Mouse (Mus musculus) adrenal gland, postnatal 36 days (tissue): ENCODE results near the gene Map2. TPM values are rescaled to one million over a fixed set of nuclear protein-coding genes. Genes with fewer than 3 reads are reported as not detected.

Experiments used
- DNase-seq, 2 experiments: peaks; one replicate each; pipeline ENCODE4 v3.0.0; 2021; ENCODE audit warnings: mixed read lengths in 1 of 2
- long read RNA-seq, 2 experiments: library from polyadenylated mRNA; stranded (forward); transcript quantifications; one replicate each; pipeline ENCODE4 v2.0.0; 2021; ENCODE audit warnings: borderline sequencing depth in 2 of 2
- total RNA-seq, 2 experiments: library from RNA; stranded (reverse); gene quantifications; 2 replicates each; pipeline ENCODE4 v1.2.3; 2021

The Map2 gene
- 10 to 100 TPM; 17.7 to 34.1 TPM for total RNA-seq
- long read RNA-seq, experiment 1, partial matches to known transcripts: 1 of 1 reads
- long read RNA-seq, experiment 1, other reads (novel, unspliced or antisense): 0 of 1 reads
- long read RNA-seq, experiment 2: 0 reads

DNA sequence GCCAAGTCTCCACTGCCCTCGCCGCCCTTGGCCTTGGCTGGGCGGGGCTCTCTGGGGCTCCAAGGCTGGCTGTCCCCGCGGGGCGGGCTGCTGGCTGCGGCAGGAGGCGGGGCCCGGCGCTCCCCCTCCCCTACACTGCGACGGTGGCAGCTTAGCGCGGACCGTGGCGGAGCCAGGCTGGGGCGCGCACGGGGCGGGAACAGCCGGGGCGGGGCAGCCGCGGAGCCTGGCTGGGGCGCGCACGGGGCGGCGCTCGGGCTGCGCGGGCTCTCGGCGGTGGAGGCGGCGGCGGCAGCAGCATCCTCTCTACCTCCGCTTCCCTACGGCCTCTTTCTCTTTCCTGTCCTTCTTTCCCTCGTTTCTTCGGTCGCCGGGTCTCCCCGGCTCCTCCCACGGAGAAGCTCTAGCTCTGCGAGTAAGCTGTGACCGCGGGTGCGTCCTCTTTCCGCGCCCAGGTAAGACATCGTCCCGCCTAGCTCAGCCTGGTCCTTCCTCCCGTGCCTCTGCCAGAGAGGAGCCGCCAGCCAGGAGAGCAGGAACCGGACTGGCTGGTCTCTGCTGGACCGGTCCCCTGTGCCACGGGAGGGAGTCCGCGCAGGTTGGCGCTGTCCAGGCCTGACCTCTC lies at the start of gene Map2:
Gene Map2 (plus strand): TSS at position 233 of the 625 bp plus-strand sequence.
- DNase-seq: peak; percentile 94 to 96

GRCm38 (mm10) chr1:66133014-66133413 lies 42.1 kb upstream of the Map2 start:
- peak in 1 of 2 experiments; percentile 13 for DNase-seq

DNA sequence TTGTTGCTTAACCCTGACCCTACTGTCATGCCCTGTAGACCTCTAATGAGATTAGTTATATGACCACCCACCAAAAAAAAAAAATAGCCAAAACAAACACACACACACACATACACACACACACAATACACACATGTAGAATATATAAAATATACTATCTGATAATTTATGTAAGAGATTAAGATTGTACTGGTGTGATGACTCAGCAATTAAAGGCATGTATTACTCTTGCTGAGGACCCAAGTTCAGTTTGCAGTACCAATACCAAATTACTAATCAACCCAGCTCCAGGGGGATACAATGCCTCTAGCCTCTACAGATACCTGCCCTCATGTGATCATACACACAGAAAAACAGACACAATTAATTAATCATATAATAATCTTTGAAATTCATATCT lies 39.7 kb upstream of the Map2 start:
- DNase-seq: no peak

DNA sequence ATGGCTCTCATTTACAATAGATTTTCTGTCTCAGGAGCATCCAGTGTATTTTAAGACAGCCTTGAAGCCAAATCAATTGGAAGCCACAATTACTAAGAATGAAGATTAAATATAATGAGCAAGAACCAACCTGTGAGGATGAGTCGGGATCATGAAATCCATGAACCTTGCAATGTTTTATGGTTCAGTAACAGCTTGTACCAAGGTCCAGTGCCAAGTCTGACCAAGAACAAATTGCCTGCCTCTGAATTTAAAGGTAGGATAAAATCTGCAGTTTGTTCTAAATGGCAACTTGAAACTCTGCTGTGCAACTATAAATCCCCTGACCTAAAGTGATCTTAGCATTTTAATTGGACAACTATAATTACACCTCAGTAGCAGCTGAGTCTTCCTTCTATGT lies 34.4 kb upstream of the Map2 start:
- no peak for DNase-seq

GRCm38 (mm10) chr1:66145180-66145579 lies 29.9 kb upstream of the Map2 start:
- no peak for DNase-seq

GRCm38 (mm10) chr1:66148825-66149514 lies 26.1 kb upstream of the Map2 start:
- no peak for DNase-seq

GRCm38 (mm10) chr1:66150806-66151205 lies 24.3 kb upstream of the Map2 start:
- DNase-seq: peak; percentile 2 to 3

- DNase-seq: no peak
Measured at GRCm38 (mm10) chr1:66157135-66157534, 17.9 kb upstream of the Map2 start.

- no peak for DNase-seq
Measured at GRCm38 (mm10) chr1:66157589-66157988, 17.5 kb upstream of the Map2 start.

DNA sequence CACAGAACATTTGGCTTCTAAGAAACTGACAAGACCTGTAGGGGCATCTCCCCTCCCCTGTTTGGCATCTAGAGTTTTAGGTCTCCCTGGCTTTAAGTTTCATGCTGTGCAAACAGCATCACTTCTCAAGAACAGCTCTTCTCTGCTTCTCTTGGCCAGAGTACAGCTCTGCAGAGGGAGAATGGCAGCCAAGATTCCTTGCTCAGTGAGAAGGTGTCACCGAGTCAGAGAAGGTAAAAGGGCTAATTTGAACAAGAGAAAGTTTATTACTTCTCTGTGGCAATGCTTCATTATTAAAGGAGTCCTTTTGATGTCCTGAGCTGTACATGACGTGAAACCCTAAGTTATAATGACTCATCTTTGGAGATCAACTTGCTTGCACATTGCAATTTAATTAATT lies 10.4 kb upstream of the Map2 start:
- DNase-seq: no peak

- DNase-seq: peak; percentile 46 to 66
Measured at GRCm38 (mm10) chr1:66168722-66169121, 6.4 kb upstream of the Map2 start.

DNA sequence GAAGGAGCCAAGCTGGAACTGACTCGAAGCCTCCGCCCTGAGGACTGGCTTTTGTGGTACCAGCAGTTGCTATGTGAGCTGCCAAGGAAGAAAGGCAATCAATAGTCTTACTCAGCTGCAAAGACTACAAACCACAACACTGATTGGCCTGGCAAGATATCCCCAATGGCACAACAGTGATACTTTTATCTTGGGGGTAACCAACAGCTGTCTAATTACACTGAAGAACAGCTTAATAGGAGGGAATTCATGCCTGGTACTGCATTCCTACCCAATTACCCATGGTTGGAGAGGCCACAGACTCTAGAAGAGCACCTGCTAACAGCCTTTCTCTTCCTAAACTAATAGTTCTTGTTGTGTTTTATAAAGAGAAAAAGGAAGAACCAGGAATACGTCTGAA lies 2.9 kb upstream of the Map2 start:
- no peak for DNase-seq

- DNase-seq: no peak
Measured at GRCm38 (mm10) chr1:66173630-66174029, 1.4 kb upstream of the Map2 start.

GRCm38 (mm10) chr1:66176012-66176837 lies 1.2 kb downstream of the Map2 start:
- DNase-seq: no peak

DNA sequence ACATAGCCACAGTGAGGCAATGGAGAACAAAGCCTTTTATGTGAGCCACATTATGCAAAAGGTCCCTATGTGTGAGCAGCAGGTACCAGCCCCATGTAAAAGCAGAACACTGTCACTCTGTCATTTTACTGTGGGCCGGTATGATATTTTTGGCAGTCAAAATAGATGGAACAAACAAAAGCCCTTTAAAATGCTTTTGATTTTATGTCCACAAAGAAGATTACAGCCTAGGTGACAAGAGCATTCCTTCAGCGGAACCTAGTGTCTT lies 1.7 kb downstream of the Map2 start:
- DNase-seq: no peak

DNA sequence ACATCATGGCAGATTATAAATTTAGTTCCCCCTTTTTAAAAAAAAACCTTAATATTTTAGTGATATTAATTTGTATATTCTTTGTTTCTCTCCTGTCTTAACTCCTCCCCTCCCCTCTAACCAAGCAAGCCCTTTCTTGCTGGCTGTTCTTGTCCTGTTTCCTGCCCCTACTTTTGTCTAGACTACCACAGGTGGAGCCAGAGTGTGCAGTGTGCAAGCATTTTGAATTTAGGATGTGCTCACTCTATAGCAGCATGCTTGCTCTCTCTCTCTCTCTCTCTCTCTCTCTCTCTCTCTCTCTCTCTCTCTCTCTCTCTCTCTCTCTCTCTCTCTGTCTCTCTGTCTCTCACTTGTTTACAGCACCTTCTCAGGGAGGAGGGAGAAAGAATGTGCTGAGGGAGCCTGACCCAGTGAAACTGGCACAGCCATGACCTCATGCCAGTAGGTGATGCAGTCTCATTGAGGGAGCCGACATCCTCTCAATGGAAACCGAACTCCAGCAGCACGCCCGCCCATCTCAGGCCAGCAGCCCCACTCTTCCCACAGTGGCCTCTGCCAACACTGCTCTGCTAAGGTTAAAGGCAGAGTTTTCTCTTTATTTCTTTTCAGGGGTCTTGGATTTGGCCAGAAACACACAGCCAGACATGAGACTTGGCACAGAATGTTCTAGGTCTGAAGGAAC lies 2.6 kb downstream of the Map2 start:
- no peak for DNase-seq

- DNase-seq: peak in 1 of 2 experiments; percentile 7
Measured at GRCm38 (mm10) chr1:66187016-66187681, 12.1 kb downstream of the Map2 start.

- no peak for DNase-seq
Measured at GRCm38 (mm10) chr1:66192401-66192800, 17.3 kb downstream of the Map2 start.

DNA sequence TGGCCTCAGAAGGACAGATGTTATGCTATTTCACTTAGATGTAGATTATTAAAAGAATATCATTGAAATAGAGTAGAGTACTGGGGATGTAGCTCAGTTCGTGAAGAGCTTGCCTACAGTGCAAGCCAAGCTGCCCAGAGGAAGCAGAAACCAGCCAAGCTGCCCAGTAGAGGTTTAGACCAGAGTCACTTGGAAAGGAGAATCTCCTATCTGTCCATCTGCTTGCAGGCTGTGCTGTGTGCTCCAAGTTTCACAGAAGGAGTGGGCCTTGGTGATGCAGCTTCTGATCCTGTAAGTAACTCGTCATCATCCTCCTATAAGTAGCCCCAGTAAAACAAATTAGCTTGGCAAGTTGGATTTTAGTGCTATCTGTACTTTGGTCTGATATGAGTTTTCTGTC lies 17.8 kb downstream of the Map2 start:
- DNase-seq: no peak

DNA sequence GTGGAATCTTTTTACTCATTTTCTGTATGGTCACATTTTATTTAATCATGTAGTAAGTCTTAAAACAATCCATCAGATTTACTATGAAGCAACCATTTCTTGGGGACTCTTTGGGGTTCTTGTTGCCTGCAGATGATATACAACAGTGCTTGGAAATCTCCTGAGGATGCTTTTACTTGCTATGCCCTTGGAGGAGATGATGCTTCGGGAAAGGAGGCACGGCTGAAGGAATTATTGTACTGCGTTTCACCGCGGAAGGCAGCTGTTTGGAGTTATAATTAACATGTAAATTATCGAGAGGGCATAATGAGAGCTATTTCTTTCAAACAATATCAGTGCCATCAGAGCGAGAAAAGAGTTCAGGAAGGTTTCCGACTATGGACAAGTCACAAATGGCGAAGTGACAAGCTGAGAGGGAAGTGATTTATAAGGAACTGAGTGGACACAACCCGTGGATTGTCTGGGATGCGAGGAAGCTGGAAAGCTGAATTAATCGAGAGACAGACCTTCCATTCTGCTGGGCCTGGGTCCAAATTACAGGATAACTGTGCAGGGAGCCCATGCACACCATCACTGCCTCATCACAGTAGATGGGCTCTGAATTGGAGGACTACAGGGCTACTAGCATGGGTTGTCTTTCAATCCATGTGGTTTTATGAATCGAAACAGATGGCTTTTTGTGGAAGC lies 20.1 kb downstream of the Map2 start:
- DNase-seq: no peak

DNA sequence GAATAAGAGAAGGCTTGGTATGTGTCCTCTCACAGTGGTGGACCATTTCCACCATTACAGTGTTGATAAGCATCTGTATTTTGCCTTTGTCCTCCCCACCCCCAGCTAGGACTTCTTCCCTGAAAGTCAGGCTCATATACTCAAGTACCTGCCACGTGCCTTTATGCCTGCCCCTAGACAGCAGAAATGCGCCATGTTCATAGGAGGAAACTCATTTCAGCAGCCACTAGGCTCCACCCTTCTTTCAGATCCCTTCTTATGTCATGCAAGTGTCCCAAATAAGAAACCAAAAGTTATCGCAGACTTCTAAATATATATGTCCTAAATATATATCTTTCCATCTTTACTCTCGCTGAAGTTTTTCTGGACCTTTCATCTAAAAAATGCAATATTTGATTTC lies 21.2 kb downstream of the Map2 start:
- no peak for DNase-seq
